Mouse (Mus musculus) G1E-ER4 (cell line): ENCODE results near the gene Ubac2. TPM values are rescaled to one million over a fixed set of nuclear protein-coding genes. Genes with fewer than 3 reads are reported as not detected.

ENCODE experiments used
- GATA1 ChIP-seq: IDR thresholded peaks from one replicate; pipeline ENCODE4 v1.8.0; 2012; ENCODE audit warnings: low read length, inconsistent platforms
- polyA plus RNA-seq: library from polyadenylated mRNA; stranded (reverse); fragments of >175 nt; gene quantifications from 2 replicates; pipeline ENCODE4 v1.2.3, GENCODE M21; 2012

Gene Ubac2
- polyA plus RNA-seq, 1 experiment = 67.2 TPM

DNA sequence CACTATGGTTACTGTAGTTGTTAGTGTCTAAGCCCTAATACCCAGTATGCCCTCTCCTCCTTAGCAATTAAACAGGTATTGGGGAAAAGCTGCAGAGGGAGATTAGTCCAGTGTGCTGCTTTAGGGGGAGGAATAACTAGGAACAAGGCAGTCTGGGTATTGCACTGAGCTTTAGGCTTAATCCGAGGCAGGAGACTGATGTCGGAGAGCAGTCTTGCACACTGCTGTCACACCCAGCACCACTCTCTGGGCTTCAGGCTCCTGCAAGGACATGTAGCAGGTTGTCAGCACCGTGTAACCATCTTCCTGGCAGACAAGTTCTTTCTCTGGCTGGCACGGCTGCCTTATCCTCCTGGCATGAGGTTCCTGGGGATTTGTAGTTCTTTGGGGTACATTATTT, 53.8 kb downstream of the Ubac2 start:
- TF ChIP-seq GATA1 = no peak

DNA sequence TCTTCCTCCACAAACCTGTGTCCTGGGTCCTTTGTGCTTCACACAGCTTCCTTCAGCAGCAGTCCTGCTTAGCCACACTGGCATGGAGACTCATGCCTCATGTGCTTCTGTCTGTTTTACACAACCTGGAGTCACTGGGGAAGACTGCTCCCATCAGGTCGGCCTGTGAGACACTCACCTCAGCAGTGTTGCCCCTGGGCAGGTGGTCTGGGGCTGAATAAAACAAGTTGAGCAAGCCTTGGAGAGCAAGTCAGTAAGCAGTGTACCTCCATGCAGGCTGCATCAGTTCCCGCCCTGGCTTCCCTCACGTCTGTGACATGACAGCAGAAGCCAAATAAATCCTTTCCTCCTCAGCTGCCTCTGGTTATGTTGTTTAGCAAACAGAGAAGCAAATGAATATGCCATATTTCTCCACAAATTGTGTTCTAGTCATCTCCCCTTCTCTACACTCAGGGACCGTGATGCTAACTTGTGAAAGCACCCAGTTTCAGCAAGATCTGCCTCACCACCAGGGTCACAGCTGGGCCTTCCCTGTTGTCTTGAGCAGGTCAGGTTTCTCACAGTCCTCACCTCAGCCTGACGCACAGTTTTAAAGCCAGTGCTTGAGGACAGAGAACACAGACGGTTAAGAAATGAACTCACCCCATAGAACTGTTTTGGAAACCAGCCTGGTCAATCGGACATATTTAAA, 55.6 kb downstream of the Ubac2 start:
- no peak for TF ChIP-seq GATA1

DNA sequence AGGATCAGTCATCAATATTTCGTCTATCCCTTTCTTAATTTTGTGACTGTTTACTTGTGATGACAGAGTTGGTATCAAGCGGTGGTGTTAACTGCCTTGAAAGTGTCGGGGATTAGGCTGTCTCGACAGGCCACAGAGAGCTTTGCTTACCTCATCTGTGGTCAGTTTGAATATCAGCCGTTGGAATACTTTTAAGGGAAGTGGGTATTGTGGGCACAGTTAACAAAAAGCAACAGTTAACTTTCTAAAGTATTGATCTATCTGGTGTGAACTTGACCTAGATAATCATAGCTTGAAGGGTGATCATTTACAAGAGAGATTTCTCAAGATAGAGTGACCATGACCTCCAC, 56.2 kb downstream of the Ubac2 start:
- TF ChIP-seq GATA1 = no peak

DNA sequence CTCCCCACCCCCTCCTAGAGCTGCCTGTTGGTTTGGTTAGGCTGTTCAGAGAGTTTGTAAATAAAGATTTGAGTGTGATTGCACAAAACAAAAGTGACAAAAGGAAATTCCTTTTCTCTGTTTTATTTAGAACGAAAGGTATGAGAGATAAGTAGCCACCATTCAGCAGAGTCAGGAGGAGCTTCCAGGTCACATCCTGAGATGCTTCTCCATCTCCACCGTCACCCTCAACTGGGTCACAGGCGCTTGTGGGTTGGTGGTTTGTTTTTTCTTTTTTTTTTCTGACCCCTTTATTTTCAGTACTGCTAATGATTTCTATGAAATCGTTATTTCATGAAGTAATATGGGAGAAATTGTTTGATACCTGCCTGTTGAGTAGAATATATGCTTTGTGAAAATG, 57.9 kb downstream of the Ubac2 start:
- no peak for TF ChIP-seq GATA1

DNA sequence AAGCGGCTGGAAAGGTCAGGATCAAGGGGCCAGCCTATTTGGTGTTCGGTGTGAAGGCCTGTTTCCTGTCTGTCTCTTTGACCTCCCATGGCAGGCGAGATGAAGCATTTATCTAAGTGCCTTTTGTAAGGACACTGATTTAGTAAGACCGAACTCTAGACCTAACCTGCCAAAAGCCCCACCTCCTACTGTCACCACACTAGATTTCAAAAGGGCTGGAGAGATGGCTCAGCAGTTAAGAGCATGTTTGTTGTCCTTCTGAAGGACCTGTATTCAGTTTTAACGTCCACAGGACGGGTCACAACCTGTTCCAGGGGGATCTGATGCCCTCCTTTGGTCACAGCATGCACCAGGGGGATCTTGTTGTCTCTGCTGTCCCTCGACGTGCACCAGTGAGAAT, 58.4 kb downstream of the Ubac2 start:
- TF ChIP-seq GATA1 = no peak

DNA sequence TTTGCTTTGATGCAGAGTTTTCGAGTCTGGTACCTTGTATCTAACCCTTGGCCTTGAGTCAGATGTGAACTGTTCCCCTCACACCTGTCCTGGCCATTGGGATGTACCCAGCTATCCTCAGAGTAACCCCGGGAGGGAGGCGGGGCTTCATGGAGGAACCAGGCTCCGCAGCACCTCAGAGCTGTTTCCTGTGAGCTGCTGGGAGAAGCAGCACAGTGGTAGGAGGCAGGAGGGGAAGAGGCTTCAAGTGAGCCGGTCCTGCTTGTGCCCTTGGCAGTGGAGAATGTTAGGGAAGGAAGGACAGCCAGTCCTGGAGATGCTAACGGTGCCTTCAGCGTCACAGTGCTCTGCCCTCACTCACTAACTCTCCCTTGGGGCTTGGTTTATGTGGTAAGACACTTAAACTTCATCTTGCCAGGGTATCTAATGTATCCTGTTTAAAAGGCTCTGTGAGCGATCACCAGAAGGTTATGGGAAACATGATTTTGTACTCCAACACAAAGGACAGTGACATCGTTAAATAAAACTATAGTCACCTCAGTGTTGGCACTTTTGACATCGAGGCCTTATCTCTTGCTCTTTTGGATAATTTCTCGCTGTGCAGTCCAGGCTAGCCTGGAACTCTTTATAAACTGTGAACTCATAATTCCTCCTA, 59.3 kb downstream of the Ubac2 start:
- TF ChIP-seq GATA1 = no peak

DNA sequence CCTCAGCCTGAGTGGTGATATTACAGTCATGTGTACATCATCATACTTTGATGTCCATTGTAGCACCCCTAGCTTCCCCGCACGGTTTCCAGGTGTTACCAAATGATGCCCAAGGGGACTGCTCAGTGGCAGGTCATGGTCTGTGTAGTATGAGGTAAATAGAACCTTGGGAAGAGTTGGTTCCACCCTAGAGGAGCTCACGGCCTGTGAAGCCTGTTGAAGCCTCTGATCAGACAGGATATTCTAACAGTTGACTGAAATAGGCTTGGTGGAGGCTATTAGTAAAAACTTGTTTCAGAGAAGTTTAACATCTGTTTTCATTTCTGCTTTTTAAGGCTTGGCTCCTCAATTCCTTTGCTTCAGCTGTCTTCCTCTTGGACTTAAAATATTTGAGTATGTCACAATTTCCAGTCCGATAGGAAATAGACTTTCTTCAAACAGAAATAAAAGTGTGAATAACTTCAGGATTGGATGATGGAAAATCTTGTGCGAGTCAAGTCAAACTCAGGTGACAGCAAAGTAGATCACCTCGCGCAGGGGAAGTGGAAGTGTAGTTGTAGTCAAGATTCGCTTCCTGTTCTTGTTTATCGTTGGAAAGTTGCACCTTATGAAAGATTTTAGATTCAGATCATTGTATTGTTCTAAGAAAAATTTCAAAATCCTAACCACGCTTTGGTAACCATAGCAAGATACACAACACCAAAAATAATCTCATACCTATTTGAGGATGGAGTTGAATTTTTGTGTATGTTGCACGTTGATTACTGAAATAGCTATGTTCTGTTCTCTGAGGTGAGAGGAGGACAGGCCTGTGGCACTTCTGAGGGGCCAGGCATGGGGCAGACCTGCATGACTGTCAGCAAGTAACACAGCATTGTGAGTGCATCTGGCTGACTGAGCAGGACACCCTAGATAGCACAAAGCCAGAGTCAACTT, 60.1 kb downstream of the Ubac2 start:
- no peak for TF ChIP-seq GATA1

DNA sequence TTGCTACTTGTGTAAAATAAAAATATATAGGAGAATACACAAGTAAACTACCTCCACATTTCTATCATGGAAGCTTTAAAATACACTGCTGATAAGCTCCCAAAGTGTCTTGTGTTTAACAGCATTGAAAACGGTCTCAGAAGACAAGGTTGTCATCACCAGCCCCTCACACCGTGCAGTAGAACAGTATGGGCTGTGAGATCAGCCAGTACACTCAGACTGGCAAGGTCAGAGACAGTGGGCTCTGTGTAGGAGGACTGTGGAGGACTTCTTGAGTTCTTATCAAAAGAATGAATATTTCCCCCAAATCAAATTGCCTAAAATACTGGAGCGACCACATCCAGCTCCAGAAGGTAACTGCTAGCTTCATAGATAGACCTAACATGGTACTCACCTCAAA, 61.2 kb downstream of the Ubac2 start:
- TF ChIP-seq GATA1 = no peak

DNA sequence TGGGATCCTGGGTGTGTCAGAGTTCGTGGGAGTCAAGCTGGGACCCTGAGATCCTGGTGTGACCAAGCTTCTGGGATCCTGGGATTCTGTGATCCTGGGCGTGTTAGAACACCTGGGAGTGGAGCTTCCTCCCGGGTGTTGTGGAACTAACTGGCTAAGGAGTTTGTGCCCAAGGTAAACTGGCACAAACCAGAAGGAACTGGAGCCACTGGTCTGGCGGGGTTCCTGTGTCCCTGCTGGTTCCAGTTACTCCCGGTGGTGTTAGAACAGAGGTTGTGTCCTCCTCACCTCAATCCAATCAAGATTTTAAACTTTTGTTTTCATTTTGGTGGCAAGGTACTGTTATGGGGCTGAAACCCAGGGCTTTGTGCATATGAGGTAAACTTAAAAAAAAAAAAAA, 67.7 kb downstream of the Ubac2 start:
- TF ChIP-seq GATA1 = no peak

DNA sequence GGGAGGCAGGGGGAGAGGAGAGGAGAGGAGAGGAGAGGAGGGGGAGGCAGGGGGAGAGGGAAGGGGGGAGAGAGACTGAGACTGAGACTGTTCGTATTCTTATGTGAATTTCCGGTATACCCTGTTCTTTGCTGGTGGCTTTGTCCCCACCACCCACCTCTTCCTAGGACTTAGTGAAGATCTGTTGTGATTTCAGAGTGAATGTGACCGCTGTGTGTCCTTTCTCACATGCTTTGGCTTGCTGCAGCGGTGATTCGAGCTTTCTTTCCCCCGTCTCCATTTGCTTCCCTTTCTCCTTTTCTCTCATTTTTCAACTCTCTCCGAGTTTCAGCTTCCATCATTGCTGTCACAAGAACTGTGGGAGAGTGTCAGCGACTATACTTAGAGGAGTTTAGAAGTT, 68.3 kb downstream of the Ubac2 start:
- no peak for TF ChIP-seq GATA1

DNA sequence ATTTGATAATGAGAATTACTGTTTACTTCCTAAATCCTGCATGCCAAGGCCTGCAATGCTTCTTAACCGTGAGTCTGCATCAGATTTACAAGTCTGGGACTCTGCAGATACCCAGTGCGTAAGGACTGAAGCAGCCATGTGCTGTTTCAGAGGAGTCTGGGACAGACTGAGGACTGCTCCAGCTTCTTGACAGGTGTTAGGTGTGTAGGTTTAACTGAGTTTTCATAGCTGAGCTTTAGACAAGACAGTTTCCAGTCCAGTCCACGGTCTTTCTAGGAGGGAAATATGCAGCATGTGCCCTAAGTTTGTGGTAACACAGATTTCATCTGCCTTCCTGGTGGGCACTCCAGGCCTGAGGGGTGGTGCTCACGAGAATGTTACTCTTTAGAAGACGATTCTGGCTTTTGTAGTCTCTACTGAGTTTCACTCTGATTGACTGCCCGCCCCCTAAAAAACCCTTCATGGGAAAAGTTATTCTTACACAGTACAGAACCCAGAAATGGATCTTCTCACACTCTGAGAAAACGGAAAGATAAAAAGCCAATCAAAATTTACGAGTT, 68.9 kb downstream of the Ubac2 start:
- no peak for TF ChIP-seq GATA1

DNA sequence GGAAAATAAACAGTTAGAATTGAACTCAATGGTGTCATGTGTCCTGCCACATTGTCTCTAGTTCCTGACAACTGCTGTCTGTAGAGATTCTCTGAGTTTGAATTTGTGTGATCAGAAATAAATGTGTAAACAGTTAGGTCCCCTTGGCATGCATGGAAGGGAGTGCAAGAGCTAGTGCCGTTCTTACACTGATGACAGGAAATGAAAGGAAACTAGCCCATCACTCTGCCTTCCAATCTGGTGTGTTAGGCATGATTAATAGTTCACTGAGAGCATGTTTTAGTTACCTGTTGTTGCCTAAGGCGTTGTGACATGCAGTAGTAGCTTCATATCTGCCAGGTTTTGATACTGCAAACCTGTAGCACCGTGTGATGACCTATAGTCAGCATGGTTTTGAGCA, 69.5 kb downstream of the Ubac2 start:
- no peak for TF ChIP-seq GATA1

DNA sequence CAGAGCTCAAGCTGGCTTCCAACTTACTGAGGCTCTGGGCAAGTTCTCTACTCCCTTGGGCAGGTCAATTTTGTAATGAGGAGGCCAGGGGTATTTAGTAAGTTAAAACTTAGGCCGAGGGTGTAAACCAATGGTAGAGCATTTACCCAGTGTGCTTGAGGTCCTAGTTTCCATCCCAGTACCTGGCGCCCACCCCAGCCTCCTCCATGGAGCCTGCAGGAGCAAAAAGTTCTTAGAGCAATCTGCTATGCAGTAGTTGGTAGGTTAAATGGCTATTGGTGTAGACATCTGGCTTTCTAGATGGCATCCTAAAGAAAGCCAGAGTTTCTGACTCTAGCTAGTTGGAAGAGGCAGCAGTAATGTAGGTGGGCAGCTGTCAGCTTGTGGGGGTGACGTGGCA, 71.0 kb downstream of the Ubac2 start:
- TF ChIP-seq GATA1 = no peak

DNA sequence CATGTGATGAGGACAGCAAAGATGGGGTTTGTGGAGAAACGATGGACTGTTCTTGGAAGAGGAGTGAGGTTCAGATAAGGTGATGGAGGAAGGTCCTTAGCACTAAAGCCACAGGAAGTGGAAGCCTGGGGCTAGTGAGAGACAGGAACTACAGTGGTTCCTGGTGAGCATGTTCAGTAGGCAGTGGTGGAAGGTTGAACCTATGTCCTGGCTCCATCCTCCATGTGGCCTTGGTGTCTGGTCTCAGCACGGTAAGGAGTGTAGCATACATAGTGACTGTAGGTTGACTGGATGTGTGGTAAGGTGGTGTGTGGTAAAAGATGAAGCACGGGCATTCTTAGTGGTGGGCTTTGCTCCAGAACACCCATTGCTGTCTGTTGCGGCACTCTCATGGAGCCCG, 71.5 kb downstream of the Ubac2 start:
- no peak for TF ChIP-seq GATA1

DNA sequence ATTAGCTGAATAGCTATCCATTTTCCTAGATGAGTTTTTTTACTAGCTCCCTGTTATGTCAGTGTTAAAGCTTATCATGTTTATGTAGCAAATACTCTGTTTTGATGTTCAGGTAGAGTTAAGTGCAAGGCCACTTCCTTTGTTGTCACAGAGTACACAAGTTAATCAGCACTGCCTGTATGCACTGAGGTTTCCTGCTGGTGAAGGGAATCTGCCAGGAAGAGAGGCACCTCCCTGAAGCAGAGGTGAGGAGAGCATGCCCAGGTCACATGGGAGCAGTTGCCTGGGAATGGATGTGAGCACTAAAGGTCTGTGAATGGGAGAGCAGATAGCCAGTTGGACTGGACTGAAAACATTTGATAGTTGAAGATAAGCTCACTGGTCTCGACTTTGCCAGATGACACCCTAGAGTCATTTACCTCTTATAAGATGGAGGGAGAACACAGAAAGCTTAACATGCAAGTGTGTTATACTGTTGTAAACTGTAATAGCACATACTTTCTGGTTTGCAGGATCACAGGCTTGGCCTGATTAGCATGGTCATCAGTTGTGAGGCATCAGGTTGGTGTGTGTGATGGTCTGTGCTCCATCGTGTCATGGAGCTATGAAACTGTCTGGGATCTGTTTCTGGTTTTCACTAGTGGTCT, 73.1 kb downstream of the Ubac2 start:
- peak; percentile 19 for TF ChIP-seq GATA1

DNA sequence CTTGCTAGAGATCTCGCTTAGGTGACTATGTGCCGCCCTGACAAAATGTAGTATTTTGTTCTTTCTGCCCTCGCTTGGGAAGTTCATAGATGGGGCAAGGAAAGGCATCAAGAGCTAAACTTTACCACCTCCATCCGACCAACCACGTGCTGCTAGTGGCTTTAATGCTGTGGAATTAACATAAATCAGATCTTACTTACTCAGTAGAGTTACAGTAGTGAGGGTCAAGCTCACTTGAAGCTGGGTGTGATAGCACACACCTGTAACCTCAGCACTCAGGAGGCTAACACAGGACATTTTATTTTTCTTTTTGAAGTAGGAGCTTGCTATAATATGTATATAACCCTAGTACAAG, 73.6 kb downstream of the Ubac2 start:
- TF ChIP-seq GATA1 = no peak
